Mouse (Mus musculus) natural killer cell, adult 2 months (primary cell): ENCODE results near the gene Tnfrsf22.

ENCODE experiments used
- DNase-seq, 2 experiments: peaks; one replicate each; pipeline ENCODE4 v3.0.0; 2022; ENCODE audit warnings: low spot score in 2 of 2

Tnfrsf22 gene

DNA sequence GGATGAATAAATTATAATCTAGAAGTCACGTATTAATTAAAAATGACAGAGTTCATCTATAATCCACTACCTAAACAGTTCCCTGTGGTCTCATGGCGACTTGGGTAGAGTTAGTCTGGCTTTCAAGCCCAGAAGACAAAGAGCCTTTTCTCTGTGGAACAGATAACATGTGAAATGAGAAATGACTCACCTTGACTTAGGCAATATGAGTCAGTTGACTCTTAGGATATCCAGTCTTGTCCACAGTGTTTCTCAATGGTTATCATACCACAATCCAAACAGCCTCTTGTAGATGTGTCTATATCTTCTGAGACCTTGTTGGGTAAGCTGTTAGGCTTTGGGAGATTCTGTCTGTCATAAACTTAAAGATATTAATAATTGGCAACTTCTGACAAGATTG is 18.0 kb downstream of the Tnfrsf22 start:
- DNase-seq = no peak

DNA sequence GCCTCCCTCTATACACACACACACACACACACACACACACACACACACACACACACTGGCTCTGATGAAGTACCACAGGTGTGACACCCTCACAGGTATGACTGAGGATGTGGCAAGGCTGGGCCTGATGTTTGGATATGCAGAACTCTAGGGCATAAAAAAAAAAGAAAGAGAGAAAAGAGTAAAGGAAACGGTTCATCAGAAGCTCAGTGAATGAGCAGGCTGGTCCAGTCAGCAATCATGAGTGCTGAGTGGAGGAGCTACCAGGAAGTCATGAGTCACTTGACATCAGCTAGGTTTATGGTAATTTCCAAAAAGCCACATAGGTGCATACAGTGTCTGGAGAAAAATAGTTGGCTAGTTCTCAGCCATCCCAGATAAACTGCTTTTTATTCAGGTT is 20.0 kb downstream of the Tnfrsf22 start:
- DNase-seq = peak; percentile 24 to 27

DNA sequence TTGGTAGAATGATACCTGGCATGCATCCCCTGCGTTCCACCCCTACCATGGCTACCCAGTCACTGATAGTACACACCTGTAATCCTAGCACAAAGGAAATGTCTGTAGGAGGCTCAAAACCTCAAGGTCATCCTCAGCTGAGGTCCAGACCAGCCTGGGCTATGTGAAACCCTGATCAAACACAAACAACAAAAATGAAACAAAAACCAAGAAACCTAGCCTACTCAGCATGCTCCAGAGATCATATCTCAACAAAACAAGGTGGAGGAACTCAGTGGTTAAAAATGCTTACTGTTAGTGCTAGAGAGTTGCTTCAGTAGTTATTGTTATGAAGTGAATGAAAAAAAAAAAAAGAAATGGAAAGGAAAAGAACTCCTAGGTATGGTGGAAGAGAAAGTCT is 20.9 kb downstream of the Tnfrsf22 start, which contains the start of gene Tnfrsf26:
TSS of gene Tnfrsf26 (minus strand) at position 183 of the 400 bp plus-strand sequence.
- peak; percentile 25 to 34 for DNase-seq

DNA sequence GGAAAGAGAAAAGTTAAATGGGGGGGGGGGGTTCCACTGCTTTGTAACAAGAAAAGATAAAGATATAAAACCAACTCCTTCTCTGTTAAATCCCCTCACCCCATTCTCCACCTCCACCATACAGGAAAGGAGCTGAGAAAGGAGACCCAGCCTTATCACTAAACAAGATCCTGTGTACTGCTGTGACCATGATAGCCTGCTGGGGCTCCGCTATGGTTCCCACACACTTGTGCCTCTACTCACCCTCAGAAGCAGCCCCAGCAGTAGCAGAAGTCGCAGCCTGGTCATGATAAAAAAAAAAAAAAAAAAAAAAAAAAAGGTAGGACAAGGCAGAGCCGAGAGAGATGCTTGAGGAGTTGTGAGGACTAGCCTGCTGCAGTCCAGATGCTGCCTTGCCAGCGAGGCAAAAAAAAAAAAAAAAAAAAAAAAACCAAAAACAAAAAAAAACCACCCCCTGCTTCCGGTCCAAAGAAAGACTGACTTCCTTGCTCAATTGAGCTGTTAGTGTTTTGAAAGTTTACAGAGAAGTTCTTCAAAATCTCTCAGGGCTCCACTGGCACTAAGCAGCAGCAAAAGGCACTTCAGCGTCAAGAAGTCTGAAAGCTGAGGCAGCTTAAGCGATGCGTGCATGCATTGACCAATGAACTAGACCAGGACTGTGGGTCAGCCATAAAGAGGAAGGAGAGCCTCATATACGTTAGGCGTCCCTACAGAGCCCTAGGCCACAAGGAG is 21.7 kb downstream of the Tnfrsf22 start:
- peak; percentile 35 to 39 for DNase-seq

DNA sequence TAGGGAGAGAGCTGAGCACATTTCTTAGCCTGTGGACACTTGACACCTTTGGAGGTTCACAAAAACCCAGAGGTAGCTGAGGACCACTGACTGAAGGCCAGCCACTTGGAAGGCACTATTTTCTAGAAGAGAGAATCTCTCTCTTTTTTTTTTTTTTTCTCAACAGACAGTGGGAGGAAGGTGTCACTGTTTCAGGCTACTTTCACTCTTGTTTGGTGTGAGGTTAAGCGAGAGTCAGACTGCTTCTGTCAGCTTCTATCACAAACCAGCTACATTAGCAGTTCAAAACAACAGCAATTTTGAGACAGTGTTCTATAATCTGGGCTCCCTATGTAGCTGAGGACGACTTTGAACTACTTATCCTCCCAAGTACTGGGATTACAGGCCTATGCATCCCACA is 23.3 kb downstream of the Tnfrsf22 start:
- DNase-seq = peak; percentile 35 to 36

DNA sequence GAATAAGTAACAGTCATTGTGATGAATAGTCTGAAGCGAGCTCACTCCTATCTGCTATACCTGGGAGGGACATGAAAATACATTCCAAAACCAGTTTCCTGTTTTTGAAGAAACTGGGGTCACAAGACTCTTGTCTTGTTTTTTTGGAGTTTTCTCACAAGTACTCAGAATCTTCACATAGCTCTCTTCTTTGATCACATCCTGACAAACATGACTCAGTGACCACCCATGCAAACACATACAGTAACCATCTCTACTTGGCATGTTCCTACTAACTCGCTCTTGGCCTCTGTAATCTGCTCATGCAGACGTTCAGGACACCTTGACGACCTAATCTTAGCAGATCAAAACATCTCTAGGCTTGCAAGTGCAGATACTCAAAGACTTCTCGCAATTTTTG is 24.3 kb downstream of the Tnfrsf22 start:
- DNase-seq = peak; percentile 51 to 53

DNA sequence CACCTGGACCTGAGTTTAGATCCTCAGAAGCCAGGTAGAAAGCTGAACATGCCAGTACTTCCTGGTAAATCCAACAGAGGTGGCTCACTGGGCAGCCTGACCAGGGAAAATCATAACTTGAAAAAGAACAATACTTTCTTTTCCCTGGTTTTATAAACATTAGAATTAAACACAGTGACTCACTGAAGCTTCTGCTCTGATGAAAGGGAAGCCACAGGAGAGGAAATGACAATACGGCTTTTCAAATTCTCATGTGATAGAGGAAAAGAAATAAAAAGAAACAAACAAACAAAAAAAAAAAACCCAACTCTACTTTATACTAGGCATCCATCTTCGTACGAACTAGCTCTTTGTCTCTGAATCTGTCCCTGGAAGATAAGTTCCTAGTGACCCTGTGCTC is 24.9 kb downstream of the Tnfrsf22 start:
- no peak for DNase-seq

DNA sequence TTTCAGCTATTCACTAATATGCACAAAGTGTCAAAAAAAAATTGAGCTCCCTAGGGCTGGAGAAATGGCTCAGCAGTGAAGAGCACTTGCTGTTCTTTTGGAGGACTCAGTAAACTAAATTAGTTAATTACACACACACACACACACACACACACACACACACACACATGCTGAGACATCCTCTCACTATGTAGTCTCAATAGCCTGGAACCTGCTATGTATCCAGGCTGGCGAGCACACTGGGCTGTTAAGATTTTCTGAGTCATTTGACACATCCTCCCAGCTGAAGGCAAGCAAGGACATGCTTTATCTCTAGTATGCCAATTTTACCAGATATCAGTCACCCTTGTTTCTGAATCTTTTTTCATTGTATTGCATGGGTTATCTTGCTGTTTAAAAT is 28.5 kb downstream of the Tnfrsf22 start:
- DNase-seq = no peak

GRCm38 (mm10) chr7:143614404-143615135 is 34.9 kb downstream of the Tnfrsf22 start:
- no peak for DNase-seq

DNA sequence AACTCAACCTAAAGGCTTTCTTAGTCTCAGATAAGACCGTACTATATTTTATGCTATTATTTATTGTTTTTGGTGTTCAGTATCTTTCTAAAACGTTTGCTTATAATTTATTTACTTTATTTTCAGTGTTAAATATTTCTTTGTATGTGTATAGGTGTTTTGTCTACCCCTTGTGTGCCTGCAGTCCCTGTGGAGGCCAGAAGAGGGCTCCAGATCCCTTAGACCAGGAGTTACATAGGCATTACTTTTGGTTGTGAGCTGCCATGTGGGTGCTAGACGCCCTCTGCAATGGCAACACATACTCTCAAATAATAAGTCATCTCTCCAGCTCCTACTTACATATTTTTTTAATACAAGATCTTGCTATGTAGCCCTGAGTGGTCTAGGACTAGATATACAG is 37.2 kb downstream of the Tnfrsf22 start:
- peak in 1 of 2 experiments; percentile 37 for DNase-seq

- DNase-seq = no peak
Measured at GRCm38 (mm10) chr7:143605321-143605720, 44.1 kb downstream of the Tnfrsf22 start.

- no peak for DNase-seq
Measured at GRCm38 (mm10) chr7:143604889-143605288, 44.6 kb downstream of the Tnfrsf22 start.

DNA sequence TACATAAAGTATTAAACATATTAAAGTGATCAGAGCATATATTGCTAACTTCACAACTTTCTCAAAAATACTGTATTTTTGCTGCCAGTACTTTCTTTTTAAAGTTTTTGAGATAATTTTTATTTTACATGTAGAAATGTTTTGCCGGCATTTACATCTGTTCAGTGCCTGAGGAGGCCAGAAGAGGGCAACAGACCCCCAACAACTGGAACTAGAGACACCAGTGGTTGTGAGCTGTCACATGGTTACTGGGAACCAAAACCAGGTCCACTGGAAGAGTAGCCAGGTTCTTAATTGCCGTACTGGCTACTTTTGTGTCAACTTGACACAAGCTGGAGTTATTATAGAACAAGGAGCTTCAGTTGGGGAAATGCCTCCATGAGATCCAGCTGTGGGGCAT is 47.8 kb downstream of the Tnfrsf22 start:
- no peak for DNase-seq

GRCm38 (mm10) chr7:143600231-143600740 is 49.2 kb downstream of the Tnfrsf22 start:
- no peak for DNase-seq

GRCm38 (mm10) chr7:143599428-143600230 is 49.8 kb downstream of the Tnfrsf22 start, which contains the start of gene Cars:
TSS of gene Cars (minus strand) at chr7:143600090.
- DNase-seq = peak; percentile 92 to 94

- no peak for DNase-seq
Measured at GRCm38 (mm10) chr7:143594865-143595264, 54.6 kb downstream of the Tnfrsf22 start.

DNA sequence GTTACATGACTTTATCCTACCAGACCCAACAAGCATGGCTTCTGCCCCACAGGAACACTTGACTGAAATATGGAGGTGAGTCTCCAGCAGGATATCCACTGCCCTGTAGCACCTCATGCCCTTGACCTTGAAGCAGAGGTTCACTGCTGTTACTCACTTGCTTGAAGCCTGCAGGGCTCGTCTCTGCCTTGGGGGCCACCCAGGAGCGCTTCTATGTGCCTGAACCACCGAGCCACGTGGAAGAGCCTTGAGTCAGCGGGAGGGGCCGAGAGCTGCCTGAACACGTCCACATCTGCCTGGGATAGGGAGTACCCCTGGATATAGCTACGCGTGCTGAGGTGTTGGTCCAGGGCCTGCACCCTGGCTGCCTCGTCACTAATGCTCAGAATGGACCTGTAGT is 57.2 kb downstream of the Tnfrsf22 start:
- DNase-seq = no peak

DNA sequence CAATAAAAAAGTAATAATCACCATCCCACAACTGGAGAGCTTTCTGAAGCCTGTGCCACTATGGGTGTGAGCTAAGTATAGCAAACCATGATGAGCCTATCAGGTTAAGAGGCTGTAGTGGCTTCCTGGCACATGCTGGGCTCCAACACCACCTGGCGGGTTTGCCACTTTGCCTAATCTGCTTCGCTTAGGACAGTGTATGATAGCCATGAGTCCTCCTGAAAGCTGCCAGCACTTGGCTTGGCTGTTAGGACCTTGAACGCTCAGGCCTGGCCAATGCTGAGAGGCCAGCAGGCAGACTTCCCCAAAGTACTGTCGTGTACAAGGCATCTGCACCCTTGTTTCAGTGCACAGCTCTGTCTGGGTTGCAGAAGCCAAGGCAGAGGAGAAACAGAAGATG is 61.5 kb downstream of the Tnfrsf22 start:
- DNase-seq = no peak

- DNase-seq = no peak
Measured at GRCm38 (mm10) chr7:143587586-143587985, 61.9 kb downstream of the Tnfrsf22 start.
